Mouse (Mus musculus): ENCODE results near the gene Apol8. TPM values are rescaled to one million over a fixed set of nuclear protein-coding genes. Genes with fewer than 3 reads are reported as not detected.

Apol8 gene
- polyA plus RNA-seq, 1 experiment from 2014 or later, result 0.55 TPM

GRCm38 (mm10) chr15:77793094-77793493 lies 36.3 kb upstream of the Apol8 start:
- no peak overlapping the region for H3K4me2 ChIP-seq (replicated peaks; ENCODE audit: low read depth, low read length)
- no peaks in the 10 kb centered on the region for H3K27me3 ChIP-seq (ENCODE audit: control insufficient read depth, insufficient read depth, low read length)
- no peaks in the 10 kb centered on the region for H3K9me3 ChIP-seq (ENCODE audit: control insufficient read depth, low read depth, low read length)
- no peak overlapping the region for H3K4me3 ChIP-seq (ENCODE audit: low read depth, low read length)
- 87% methylated on average over 4 of the region's 4 CpGs for WGBS
- no peak overlapping the region for H3K9ac ChIP-seq (replicated peaks; ENCODE audit: low read depth, low read length)
- peaks cover 80% of the 10 kb centered on the region for H3K36me3 ChIP-seq (ENCODE audit: control insufficient read depth, insufficient read depth, low read length)
- no peak overlapping the region for H3K27ac ChIP-seq (ENCODE audit: low read length)
- peaks cover 12% of the 10 kb centered on the region for H3K4me1 ChIP-seq (ENCODE audit: control insufficient read depth, insufficient read depth, low read length)
- no peak for ATAC-seq (ENCODE audit: insufficient number of reproducible peaks, insufficient read depth, low FRiP score, low read depth)

- no peaks in the 10 kb centered on the region for H3K27me3 ChIP-seq (ENCODE audit: control insufficient read depth, insufficient read depth, low read length)
- H3K9me3 ChIP-seq (ENCODE audit: control insufficient read depth, low read depth, low read length), result no peaks in the 10 kb centered on the region
- H3K27ac ChIP-seq (ENCODE audit: low read length), result no peak overlapping the region
- no peak for ATAC-seq (ENCODE audit: insufficient number of reproducible peaks, insufficient read depth, low FRiP score, low read depth)
- H3K4me2 ChIP-seq (replicated peaks; ENCODE audit: low read depth, low read length), result no peak overlapping the region
- H3K36me3 ChIP-seq (ENCODE audit: control insufficient read depth, insufficient read depth, low read length), result peaks cover 85% of the 10 kb centered on the region
- no peak overlapping the region for H3K9ac ChIP-seq (replicated peaks; ENCODE audit: low read depth, low read length)
- no peak overlapping the region for H3K4me3 ChIP-seq (ENCODE audit: low read depth, low read length)
- peaks cover 2% of the 10 kb centered on the region; the same call in 1 of the 2 replicates for H3K4me1 ChIP-seq (ENCODE audit: control insufficient read depth, insufficient read depth, low read length)
- WGBS, result 81% methylated on average over 9 of the region's 9 CpGs
These were observed 35.3 kb upstream of the Apol8 start for GRCm38 (mm10) chr15:77792056-77792455.

DNA sequence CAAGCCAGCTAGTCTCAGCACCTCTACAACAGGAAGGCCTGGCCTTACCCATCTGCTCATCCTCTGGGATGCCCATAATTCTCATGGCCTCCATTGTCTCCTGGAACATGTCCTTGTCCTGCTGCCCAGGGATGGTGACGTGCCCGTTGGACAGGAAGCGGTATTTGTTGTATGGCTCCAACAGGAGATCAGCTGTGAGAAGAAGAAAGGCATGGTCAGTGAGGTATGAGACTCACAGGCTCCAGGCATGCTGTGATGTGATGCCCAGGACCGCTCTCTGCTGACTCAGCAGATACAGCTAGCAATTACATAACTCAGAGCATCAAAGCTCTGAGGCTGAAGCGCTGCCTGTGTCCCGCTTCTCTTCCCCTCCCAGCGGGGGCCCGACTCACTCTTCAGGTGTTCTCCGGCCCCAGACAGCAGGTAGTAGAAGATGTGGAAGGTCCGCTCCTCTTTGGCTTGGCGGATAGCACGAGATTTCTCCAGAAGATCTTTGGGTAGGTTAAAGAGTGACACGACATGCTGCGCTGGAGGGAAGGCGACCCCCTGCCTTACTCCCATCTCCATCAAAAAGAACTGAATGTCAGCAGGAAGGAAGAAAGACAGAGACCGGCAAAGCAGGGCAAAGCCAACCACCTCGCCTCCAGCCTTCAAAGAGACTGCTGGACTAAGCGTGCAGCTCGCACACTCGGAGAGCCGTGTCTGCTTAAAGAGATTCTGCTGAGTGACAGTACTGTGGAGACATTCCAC lies 34.0 kb upstream of the Apol8 start:
- Histone ChIP-seq H3K9ac (replicated peaks; ENCODE audit: low read depth, low read length) (no peak overlapping the region), H3K36me3 (ENCODE audit: control insufficient read depth, insufficient read depth, low read length) (peaks cover 86% of the 10 kb centered on the region), H3K9me3 (ENCODE audit: control insufficient read depth, low read depth, low read length) (no peaks in the 10 kb centered on the region), H3K4me3 (ENCODE audit: low read depth, low read length) (no peak overlapping the region), H3K4me2 (replicated peaks; ENCODE audit: low read depth, low read length) (no peak overlapping the region), H3K4me1 (ENCODE audit: control insufficient read depth, insufficient read depth, low read length) (no peaks in the 10 kb centered on the region), H3K27ac (ENCODE audit: low read length) (no peak overlapping the region), H3K27me3 (ENCODE audit: control insufficient read depth, insufficient read depth, low read length) (no peaks in the 10 kb centered on the region)
- ATAC-seq (ENCODE audit: insufficient number of reproducible peaks, insufficient read depth, low FRiP score, low read depth), result no peak
- WGBS, result 91% methylated on average over 21 of the region's 21 CpGs

- ATAC-seq (ENCODE audit: insufficient number of reproducible peaks, insufficient read depth, low FRiP score, low read depth), result no peak
- H3K4me2 ChIP-seq (replicated peaks; ENCODE audit: low read depth, low read length), result no peak overlapping the region
- H3K4me3 ChIP-seq (ENCODE audit: low read depth, low read length), result no peak overlapping the region
- no peaks in the 10 kb centered on the region for H3K9me3 ChIP-seq (ENCODE audit: control insufficient read depth, low read depth, low read length)
- H3K27ac ChIP-seq (ENCODE audit: low read length), result no peak overlapping the region
- WGBS, result 84% methylated on average over 3 of the region's 3 CpGs
- peaks cover 89% of the 10 kb centered on the region for H3K36me3 ChIP-seq (ENCODE audit: control insufficient read depth, insufficient read depth, low read length)
- H3K4me1 ChIP-seq (ENCODE audit: control insufficient read depth, insufficient read depth, low read length), result no peaks in the 10 kb centered on the region
- H3K27me3 ChIP-seq (ENCODE audit: control insufficient read depth, insufficient read depth, low read length), result no peaks in the 10 kb centered on the region
- H3K9ac ChIP-seq (replicated peaks; ENCODE audit: low read depth, low read length), result no peak overlapping the region
These were observed 32.4 kb upstream of the Apol8 start for GRCm38 (mm10) chr15:77789186-77789585.

- H3K9ac ChIP-seq (replicated peaks; ENCODE audit: low read depth, low read length), result no peak overlapping the region
- WGBS, result 89% methylated on average over 6 of the region's 6 CpGs
These were observed 31.6 kb upstream of the Apol8 start for GRCm38 (mm10) chr15:77788356-77788755.

DNA sequence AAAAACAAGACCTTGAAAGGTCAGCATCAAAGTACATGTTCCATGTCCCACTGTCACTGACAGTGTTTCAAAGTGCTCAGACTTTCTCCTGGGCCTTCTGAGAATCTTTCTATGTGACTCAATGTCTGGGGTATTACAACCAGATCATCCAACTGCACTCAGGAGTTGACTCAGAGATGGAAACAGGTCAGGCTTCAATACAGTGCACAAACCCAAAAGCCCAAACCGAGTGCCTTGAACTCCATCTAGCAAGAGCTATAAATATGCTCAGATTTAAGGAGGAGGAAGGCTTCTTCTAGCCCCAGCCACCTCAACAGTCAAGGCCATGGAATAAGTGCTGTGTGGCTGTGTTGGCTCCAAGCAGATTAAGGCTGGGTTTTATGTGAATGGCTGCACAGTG lies 29.0 kb upstream of the Apol8 start:
- H3K36me3 ChIP-seq (ENCODE audit: control insufficient read depth, insufficient read depth, low read length), result peaks cover 98% of the 10 kb centered on the region
- no peak overlapping the region for H3K4me3 ChIP-seq (ENCODE audit: low read depth, low read length)
- 90% methylated on average over 1 of the region's 1 CpGs for WGBS
- H3K4me1 ChIP-seq (ENCODE audit: control insufficient read depth, insufficient read depth, low read length), result no peaks in the 10 kb centered on the region
- no peak for ATAC-seq (ENCODE audit: insufficient number of reproducible peaks, insufficient read depth, low FRiP score, low read depth)
- no peaks in the 10 kb centered on the region for H3K9me3 ChIP-seq (ENCODE audit: control insufficient read depth, low read depth, low read length)
- H3K27me3 ChIP-seq (ENCODE audit: control insufficient read depth, insufficient read depth, low read length), result no peaks in the 10 kb centered on the region
- no peak overlapping the region for H3K9ac ChIP-seq (replicated peaks; ENCODE audit: low read depth, low read length)
- H3K27ac ChIP-seq (ENCODE audit: low read length), result no peak overlapping the region
- H3K4me2 ChIP-seq (replicated peaks; ENCODE audit: low read depth, low read length), result no peak overlapping the region

More at GRCm38 (mm10) chr15:77788356-77788755, 31.6 kb upstream of the Apol8 start:
- Histone ChIP-seq H3K4me2 (replicated peaks; ENCODE audit: low read depth, low read length) (no peak overlapping the region), H3K36me3 (ENCODE audit: control insufficient read depth, insufficient read depth, low read length) (peaks cover 91% of the 10 kb centered on the region), H3K4me1 (ENCODE audit: control insufficient read depth, insufficient read depth, low read length) (no peaks in the 10 kb centered on the region), H3K27ac (ENCODE audit: low read length) (no peak overlapping the region), H3K9me3 (ENCODE audit: control insufficient read depth, low read depth, low read length) (no peaks in the 10 kb centered on the region), H3K4me3 (ENCODE audit: low read depth, low read length) (no peak overlapping the region), H3K27me3 (ENCODE audit: control insufficient read depth, insufficient read depth, low read length) (no peaks in the 10 kb centered on the region)
- no peak for ATAC-seq (ENCODE audit: insufficient number of reproducible peaks, insufficient read depth, low FRiP score, low read depth)

DNA sequence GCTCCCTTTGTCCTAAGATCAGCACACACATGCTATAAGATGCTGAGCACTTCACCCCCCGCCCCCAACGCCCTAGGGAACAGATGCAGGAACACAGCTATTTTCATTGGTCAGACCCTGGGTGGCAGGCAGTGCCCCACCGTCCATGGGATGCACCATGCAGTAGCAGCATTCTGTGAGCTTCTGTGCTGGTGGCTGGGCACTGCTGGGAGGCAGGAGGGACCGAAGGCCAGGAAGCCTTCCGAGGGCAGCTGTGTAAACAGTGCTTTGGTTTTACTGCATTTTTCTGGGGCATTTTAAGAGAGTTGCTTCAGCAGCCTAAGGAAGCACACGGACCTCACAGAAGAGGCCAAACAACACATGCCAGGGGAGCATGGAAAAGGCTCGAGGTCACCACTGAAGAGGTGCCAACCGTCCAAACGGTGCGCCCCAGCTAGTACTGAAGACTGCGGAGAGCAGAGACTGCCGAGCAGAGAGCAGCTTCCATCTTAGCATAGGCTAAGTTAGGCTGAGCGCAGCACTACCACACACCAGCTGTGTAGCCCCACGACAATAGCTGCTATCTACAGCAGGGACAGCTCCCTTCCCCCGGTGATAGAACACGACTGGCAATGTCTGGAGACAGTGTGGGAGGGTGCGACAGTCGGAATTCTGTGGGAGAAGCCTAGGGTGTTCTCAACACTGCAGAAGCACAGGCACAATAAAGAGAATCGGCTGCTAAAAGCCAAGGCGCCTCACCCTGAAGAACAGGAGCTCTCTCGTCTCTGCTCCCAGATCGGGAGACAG lies 27.4 kb upstream of the Apol8 start:
- Histone ChIP-seq H3K27ac (ENCODE audit: low read length) (no peak overlapping the region), H3K36me3 (ENCODE audit: control insufficient read depth, insufficient read depth, low read length) (peaks cover 98% of the 10 kb centered on the region), H3K9me3 (ENCODE audit: control insufficient read depth, low read depth, low read length) (no peaks in the 10 kb centered on the region), H3K4me1 (ENCODE audit: control insufficient read depth, insufficient read depth, low read length) (no peaks in the 10 kb centered on the region), H3K9ac (replicated peaks; ENCODE audit: low read depth, low read length) (no peak overlapping the region), H3K27me3 (ENCODE audit: control insufficient read depth, insufficient read depth, low read length) (no peaks in the 10 kb centered on the region), H3K4me2 (replicated peaks; ENCODE audit: low read depth, low read length) (no peak overlapping the region), H3K4me3 (ENCODE audit: low read depth, low read length) (no peak overlapping the region)
- ATAC-seq (ENCODE audit: insufficient number of reproducible peaks, insufficient read depth, low FRiP score, low read depth), result no peak
- 74% methylated on average over 22 of the region's 22 CpGs for WGBS

DNA sequence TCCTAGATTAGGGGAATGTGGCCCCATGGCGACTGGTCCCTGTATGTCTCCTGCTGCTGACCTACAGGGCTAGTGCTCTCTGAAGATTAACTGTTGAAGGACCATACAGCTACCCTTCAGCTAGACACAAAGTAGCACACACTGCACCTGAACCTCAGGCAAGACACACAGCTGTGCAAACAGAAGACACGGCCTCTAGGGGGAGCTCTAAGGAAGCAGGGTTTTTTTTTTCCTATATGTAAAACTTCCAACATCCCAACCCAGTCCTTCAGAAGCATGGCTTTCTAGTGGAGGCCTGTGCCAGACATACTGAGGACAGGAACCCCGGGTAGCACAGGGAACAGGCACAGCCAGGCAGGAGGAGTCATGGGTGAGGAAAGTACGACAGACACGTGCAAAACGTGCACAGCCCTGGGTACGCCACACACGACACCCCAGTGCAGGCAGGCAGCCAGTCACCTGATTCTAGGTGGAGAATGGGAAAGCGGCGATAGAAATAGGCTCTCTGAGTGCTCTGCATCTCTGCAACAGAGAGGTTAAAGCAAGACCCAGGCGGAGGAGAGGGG lies 25.7 kb upstream of the Apol8 start:
- Histone ChIP-seq H3K9ac (replicated peaks; ENCODE audit: low read depth, low read length) (no peak overlapping the region), H3K4me2 (replicated peaks; ENCODE audit: low read depth, low read length) (no peak overlapping the region), H3K36me3 (ENCODE audit: control insufficient read depth, insufficient read depth, low read length) (peaks cover 94% of the 10 kb centered on the region), H3K4me1 (ENCODE audit: control insufficient read depth, insufficient read depth, low read length) (no peaks in the 10 kb centered on the region), H3K9me3 (ENCODE audit: control insufficient read depth, low read depth, low read length) (no peaks in the 10 kb centered on the region), H3K4me3 (ENCODE audit: low read depth, low read length) (no peak overlapping the region), H3K27me3 (ENCODE audit: control insufficient read depth, insufficient read depth, low read length) (no peaks in the 10 kb centered on the region), H3K27ac (ENCODE audit: low read length) (no peak overlapping the region)
- WGBS, result 79% methylated on average over 11 of the region's 11 CpGs
- ATAC-seq (ENCODE audit: insufficient number of reproducible peaks, insufficient read depth, low FRiP score, low read depth), result no peak

Data from stomach, embryonic 14.5 days (tissue).